Mouse (Mus musculus): ENCODE measurements around the gene Col12a1. TPM values are rescaled to one million over a fixed set of nuclear protein-coding genes. Genes with fewer than 3 reads are reported as not detected.
A peak's percentile ranks its signal among the peaks of the same experiment; 100 is the strongest.
"Not testable (repeated sequence)": the region's sequence is repeated elsewhere in the genome, so short reads cannot be mapped to it uniquely, and the experiment has no call there.

Col12a1 gene
- polyA plus RNA-seq, 1 experiment: 6.4 TPM

DNA sequence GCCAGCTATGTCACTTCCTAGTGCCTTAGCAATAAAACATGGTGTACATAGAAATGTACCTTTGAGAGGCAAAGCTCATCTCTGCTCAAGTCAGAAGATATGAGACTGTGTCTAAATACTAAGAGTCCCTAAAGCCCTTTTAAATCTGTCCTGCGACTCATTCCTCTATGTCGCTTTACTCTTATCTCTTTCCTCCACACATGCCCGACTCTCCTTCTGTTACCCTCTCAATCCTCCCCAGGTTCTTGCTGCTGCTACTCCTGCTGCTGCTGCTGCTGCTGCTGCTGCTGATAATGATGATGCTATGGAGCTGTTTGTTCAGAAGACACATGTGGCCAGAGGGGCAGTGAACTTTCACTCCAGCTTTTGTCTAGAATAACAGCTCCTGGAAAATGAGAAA lies 31.4 kb downstream of the Col12a1 start:
- Histone ChIP-seq H3K27ac (ENCODE audit: insufficient read depth, low read length) (no peak overlapping the region), H3K4me3 (replicated peaks; ENCODE audit: insufficient read depth, low read depth, low read length) (no peak overlapping the region), H3K27me3 (ENCODE audit: control insufficient read depth, insufficient read depth, low read length) (no peaks in the 10 kb centered on the region), H3K4me1 (ENCODE audit: control insufficient read depth, insufficient read depth, low read length) (no peaks in the 10 kb centered on the region)
- no peak for DNase-seq
- WGBS: 86% methylated on average over 3 of the region's 3 CpGs
- no peak for TF ChIP-seq POLR2A (IDR thresholded peaks at IDR 0.05; ENCODE audit: borderline replicate concordance, insufficient read depth, low read length)
- no peak for TF ChIP-seq CTCF (IDR thresholded peaks at IDR 0.05; ENCODE audit: borderline replicate concordance, insufficient read depth, low read depth, low read length)

DNA sequence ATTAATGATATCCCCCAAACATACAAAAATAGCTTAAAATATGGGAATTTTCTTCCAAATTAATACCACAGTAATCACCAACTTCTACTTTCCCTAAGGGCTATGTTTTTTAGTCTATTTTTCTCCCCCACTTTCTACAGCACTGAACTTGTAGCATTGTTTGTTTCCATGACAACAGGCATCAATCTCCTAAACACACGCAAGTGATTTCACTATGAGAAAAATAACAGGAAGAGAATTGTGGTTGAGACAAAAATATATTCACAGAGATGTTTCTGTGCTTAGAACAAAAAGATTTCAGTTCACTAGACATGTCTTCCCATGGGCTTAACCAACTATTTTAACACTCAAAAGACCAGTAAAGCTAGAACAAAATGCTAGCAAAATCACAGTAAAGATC lies 32.6 kb downstream of the Col12a1 start:
- 52% methylated on average over 1 of the region's 1 CpGs for WGBS
- no peak for DNase-seq
- TF ChIP-seq POLR2A (IDR thresholded peaks at IDR 0.05; ENCODE audit: borderline replicate concordance, insufficient read depth, low read length) (no peak), CTCF (IDR thresholded peaks at IDR 0.05; ENCODE audit: borderline replicate concordance, insufficient read depth, low read depth, low read length) (no peak)

DNA sequence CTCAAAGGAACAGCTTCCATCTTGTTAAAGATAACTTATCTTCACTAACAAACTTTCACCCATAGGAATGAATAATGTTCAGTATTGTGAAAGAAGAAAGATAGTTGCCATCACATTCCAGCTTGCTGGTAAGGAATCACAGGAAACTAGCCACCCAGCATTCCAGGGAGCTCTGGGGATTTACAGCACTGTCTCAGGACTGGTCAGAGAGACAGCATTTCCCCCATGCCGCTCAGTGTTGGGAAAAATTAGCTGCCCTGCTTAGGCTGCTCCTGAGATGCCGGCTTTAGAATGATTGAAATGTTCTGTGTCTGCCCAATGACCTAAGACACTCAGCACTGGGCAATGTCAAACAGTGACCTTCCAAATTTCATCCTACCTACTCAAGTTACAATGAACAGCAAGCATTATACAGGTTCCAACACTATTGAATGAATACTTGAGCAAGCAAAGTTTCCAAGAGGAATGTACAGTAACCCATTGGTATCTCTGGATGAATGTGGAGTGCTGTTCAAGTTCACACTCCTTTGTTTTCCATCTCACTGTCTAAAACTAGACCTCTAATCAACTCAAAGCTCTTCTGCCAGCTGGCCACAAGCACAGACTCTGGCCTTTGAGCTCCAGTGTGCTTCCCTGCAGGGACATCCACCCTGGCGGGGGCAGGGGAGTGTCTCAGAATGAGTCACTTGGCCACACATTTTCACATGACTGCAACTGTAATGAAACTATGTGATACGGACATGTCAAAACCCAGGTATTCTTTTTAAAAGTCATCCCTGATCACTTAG lies 38.0 kb downstream of the Col12a1 start:
- Histone ChIP-seq H3K27ac (ENCODE audit: insufficient read depth, low read length) (no peak overlapping the region), H3K27me3 (ENCODE audit: control insufficient read depth, insufficient read depth, low read length) (no peaks in the 10 kb centered on the region; the same call in 1 of the 2 replicates), H3K4me1 (ENCODE audit: control insufficient read depth, insufficient read depth, low read length) (no peaks in the 10 kb centered on the region; the same call in 1 of the 2 replicates), H3K4me3 (replicated peaks; ENCODE audit: insufficient read depth, low read depth, low read length) (no peak overlapping the region)
- DNase-seq: peak in 1 of 2 experiments; percentile 25
- WGBS: 55% methylated on average over 4 of the region's 4 CpGs
- TF ChIP-seq POLR2A (IDR thresholded peaks at IDR 0.05; ENCODE audit: borderline replicate concordance, insufficient read depth, low read length): no peak
- TF ChIP-seq CTCF (IDR thresholded peaks at IDR 0.05; ENCODE audit: borderline replicate concordance, insufficient read depth, low read depth, low read length): no peak

More for the DNA sequence above, 32.6 kb downstream of the Col12a1 start:
- Histone ChIP-seq H3K27ac (ENCODE audit: insufficient read depth, low read length) (no peak overlapping the region), H3K4me1 (ENCODE audit: control insufficient read depth, insufficient read depth, low read length) (no peaks in the 10 kb centered on the region), H3K4me3 (replicated peaks; ENCODE audit: insufficient read depth, low read depth, low read length) (no peak overlapping the region), H3K27me3 (ENCODE audit: control insufficient read depth, insufficient read depth, low read length) (no peaks in the 10 kb centered on the region)

DNA sequence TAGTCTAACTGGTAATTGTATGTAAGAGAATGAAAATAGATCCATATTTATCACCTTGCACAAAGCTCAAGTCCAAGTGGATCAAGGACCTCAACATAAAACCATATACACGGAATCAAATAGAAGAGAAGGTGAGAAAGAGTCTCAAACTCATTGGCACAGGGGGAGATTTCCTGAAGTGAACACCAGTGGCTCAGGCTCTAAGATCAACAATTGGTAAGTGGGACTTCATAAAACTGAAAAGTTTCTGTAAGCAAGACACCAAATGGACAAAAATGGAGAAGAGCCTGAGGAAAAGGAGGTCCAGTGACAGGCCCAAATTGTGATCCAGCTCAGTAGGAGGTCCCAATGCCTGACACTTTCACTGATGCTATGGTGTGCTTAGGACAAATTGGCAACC lies 49.8 kb downstream of the Col12a1 start:
- WGBS: 86% methylated on average over 1 of the region's 1 CpGs
- not testable (repeated sequence) for H3K4me3 ChIP-seq (replicated peaks; ENCODE audit: insufficient read depth, low read depth, low read length); H3K27ac ChIP-seq (ENCODE audit: insufficient read depth, low read length); H3K4me1 ChIP-seq (ENCODE audit: control insufficient read depth, insufficient read depth, low read length); H3K27me3 ChIP-seq (ENCODE audit: control insufficient read depth, insufficient read depth, low read length); DNase-seq

DNA sequence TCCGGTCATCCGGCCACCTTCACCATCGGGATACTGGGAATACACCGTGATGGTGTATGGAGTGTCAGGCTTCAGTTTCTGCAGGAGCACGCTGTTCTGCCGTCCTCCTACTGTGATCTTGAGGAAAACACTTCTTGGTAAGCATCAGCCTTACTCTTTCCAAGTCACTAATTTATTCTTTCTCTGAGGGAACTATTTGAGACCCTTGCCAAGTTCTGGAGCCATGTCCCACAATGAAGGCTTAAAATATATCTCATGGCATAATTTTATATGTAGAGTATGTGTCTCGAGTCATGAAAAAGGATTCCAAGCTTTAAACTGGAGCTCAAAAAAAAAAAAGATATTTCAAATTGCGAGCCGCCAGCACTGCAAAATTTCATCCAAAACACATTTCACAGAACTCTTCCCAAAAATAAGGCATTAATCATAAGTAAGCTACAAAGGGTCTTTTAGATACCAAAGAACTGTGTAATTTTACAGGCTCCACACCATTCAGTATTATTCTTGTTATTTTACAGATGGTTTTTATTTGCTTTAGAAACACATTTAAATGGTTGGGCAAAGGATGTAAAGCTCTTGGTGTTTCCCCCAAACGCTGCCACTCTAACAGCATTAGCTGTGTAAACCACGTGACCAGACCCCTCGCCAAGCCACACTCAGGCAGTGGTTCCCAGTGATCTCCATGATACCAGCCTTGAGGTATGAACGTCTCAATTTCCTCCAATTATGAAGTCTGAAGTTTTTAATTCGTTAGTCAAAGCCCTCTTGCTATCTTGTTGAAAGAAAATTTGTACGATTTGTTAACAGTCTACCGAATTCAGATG lies 65.1 kb downstream of the Col12a1 start:
- WGBS: 74% methylated on average over 16 of the region's 16 CpGs
- Histone ChIP-seq H3K27ac (ENCODE audit: insufficient read depth, low read length) (no peak overlapping the region), H3K27me3 (ENCODE audit: control insufficient read depth, insufficient read depth, low read length) (no peaks in the 10 kb centered on the region), H3K4me3 (replicated peaks; ENCODE audit: insufficient read depth, low read depth, low read length) (no peak overlapping the region), H3K4me1 (ENCODE audit: control insufficient read depth, insufficient read depth, low read length) (0 out of 2 replicates have a peak, but pooled peaks cover 1% of the 10 kb centered on the region)
- DNase-seq: no peak
- TF ChIP-seq CTCF (IDR thresholded peaks at IDR 0.05; ENCODE audit: borderline replicate concordance, insufficient read depth, low read depth, low read length) (no peak), POLR2A (IDR thresholded peaks at IDR 0.05; ENCODE audit: borderline replicate concordance, insufficient read depth, low read length) (no peak)

DNA sequence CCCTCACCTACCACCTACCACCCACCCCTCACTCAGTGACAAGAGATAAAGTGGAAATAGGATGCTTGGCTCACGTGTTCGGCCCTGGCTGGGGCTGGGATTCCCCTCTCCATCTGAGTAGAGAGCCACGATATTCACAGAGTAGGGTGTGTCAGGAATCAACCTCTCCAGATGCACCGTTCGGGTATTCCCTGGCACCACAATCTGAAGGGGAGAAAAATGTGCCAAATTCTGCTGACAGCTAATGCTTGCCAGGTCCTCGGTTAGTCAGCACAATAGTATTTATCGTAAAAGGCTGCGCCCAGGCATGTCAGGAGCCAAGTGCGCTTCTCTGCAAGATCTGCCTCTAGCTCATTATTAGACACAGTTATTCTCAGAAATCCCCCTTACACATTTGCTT lies 70.0 kb downstream of the Col12a1 start:
- no peaks in the 10 kb centered on the region for H3K27me3 ChIP-seq (ENCODE audit: control insufficient read depth, insufficient read depth, low read length)
- no peak overlapping the region for H3K27ac ChIP-seq (ENCODE audit: insufficient read depth, low read length)
- 23% methylated on average over 9 of the region's 9 CpGs for WGBS
- peak in 1 of 2 experiments; percentile 12 for DNase-seq
- H3K4me3 ChIP-seq (replicated peaks; ENCODE audit: insufficient read depth, low read depth, low read length): no peak overlapping the region
- no peak for TF ChIP-seq CTCF (IDR thresholded peaks at IDR 0.05; ENCODE audit: borderline replicate concordance, insufficient read depth, low read depth, low read length)
- TF ChIP-seq POLR2A (IDR thresholded peaks at IDR 0.05; ENCODE audit: borderline replicate concordance, insufficient read depth, low read length): no peak
- 0 out of 2 replicates have a peak, but pooled peaks cover 4% of the 10 kb centered on the region for H3K4me1 ChIP-seq (ENCODE audit: control insufficient read depth, insufficient read depth, low read length)

DNA sequence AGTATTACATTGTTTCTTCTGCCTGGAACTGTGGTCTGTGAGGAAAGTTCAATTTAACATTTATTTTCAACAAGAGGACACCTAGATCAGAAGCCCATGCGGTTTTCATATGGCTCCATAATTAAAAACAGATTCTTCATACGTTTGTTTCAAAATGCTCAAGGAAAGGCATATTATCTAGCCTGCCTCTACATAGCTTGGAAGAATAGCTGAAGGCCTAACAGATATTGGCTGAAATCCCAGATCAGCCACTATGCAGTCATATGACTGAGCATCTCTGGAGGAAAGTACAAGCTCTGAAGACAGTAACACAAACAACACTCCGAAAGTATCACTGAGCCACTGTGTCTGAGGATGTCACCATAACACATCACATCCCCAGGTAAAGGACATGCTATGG lies 72.9 kb downstream of the Col12a1 start:
- WGBS: 69% methylated on average over 3 of the region's 3 CpGs
- TF ChIP-seq POLR2A (IDR thresholded peaks at IDR 0.05; ENCODE audit: borderline replicate concordance, insufficient read depth, low read length) (no peak), CTCF (IDR thresholded peaks at IDR 0.05; ENCODE audit: borderline replicate concordance, insufficient read depth, low read depth, low read length) (no peak)
- H3K4me3 ChIP-seq (replicated peaks; ENCODE audit: insufficient read depth, low read depth, low read length): no peak overlapping the region
- DNase-seq: no peak
- no peaks in the 10 kb centered on the region for H3K27me3 ChIP-seq (ENCODE audit: control insufficient read depth, insufficient read depth, low read length)
- H3K4me1 ChIP-seq (ENCODE audit: control insufficient read depth, insufficient read depth, low read length): 0 out of 2 replicates have a peak, but pooled peaks cover 4% of the 10 kb centered on the region
- no peak overlapping the region for H3K27ac ChIP-seq (ENCODE audit: insufficient read depth, low read length)
